Mouse (Mus musculus): Measurements from ENCODE around the gene Pax7.

Pax7 gene

DNA sequence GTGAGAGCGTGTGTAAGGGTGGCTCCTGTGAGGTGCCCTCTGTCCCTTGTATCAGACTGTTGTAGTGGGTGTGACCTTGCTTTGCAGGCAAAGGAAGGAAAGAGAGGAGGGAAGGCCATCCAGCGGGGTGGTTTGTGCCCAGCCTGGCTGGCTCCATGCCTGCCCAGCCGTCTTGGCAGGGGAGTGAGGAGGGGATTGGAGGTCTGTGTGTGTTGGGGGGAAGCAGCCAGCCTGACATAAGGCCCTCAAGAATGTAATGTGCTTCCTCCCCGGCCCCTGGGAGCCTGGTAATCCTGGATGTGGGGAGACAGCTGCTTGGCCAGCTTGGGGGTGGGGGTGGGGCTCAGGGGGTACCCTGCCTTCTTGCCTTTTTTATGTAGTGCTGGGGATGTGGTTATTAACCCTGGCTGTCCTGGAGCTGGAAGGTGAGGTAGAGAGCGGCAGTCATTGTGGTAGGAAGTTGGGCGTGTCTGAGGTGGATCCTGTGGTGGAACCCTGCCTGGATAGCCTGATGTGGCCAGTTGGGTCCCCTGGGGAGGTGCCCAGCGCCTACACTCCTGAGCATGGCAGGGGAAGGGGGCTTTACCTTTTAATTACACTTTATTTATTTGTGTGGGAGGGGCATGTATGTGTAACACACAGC is 143.6 kb downstream of the Pax7 start:
- DNase-seq (ENCODE audit: low read depth, low spot score) = no peak

DNA sequence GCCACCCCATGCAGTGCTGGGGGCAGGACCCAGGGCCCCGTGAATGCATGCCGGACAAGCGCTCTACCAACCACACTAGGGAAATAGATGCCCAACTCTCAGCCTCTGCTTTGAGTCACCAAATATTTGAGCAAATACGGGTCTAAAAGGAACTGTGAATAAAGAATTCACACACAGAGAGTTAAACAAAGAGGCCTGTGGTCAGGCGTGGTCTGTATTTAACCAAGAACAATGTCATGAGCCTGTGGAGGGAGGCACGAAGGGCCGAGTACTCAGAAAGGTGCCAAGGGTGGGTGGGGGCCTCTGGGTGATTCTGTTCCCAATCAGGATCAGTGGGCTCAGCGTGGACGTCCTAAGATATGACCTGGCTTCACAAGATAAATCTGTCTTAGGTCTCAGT is 145.3 kb downstream of the Pax7 start:
- DNase-seq (ENCODE audit: low read depth, low spot score) = no peak
